Mouse (Mus musculus) layer of hippocampus, postnatal 14 days (tissue): ENCODE measurements around the gene Gars. TPM values are rescaled to one million over a fixed set of nuclear protein-coding genes. Genes with fewer than 3 reads are reported as not detected.

Source experiments
- DNase-seq, 2 experiments: peaks; one replicate each; pipeline ENCODE4 v3.0.0; 2021 to 2022; ENCODE audit warnings: low spot score in 2 of 2, mixed read lengths in 1 of 2
- total RNA-seq, 2 experiments: library from RNA; stranded (reverse); gene quantifications; 2 replicates each; pipeline ENCODE4 v1.2.3; 2021

The Gars gene
- total RNA-seq, 2 experiments from 2014 or later, result 148 to 151 TPM

- DNase-seq, result no peak
Observed at GRCm38 (mm10) chr6:55027642-55028041, 10.2 kb upstream of the Gars start.

- no peak for DNase-seq
Observed at GRCm38 (mm10) chr6:55036731-55037130, 1.1 kb upstream of the Gars start.

- no peak for DNase-seq
Observed at GRCm38 (mm10) chr6:55038671-55039445, 1.1 kb downstream of the Gars start.

- no peak for DNase-seq
Observed at GRCm38 (mm10) chr6:55039446-55039783, 1.6 kb downstream of the Gars start.

- no peak for DNase-seq
Observed at GRCm38 (mm10) chr6:55040031-55040430, 2.2 kb downstream of the Gars start.

GRCm38 (mm10) chr6:55043206-55043605, 5.4 kb downstream of the Gars start:
- DNase-seq, result no peak

- no peak for DNase-seq
Observed at GRCm38 (mm10) chr6:55044542-55044941, 6.7 kb downstream of the Gars start.

- no peak for DNase-seq
Observed at GRCm38 (mm10) chr6:55045326-55045725, 7.5 kb downstream of the Gars start.

- no peak for DNase-seq
Observed at GRCm38 (mm10) chr6:55049186-55049585, 11.4 kb downstream of the Gars start.

GRCm38 (mm10) chr6:55054491-55054890, 16.7 kb downstream of the Gars start:
- DNase-seq, result no peak

- DNase-seq, result no peak
Observed at GRCm38 (mm10) chr6:55057427-55057826, 19.6 kb downstream of the Gars start.

GRCm38 (mm10) chr6:55060241-55060825, 22.5 kb downstream of the Gars start:
- no peak for DNase-seq

- DNase-seq, result no peak
Observed at GRCm38 (mm10) chr6:55061328-55061727, 23.5 kb downstream of the Gars start.

GRCm38 (mm10) chr6:55062200-55062599, 24.4 kb downstream of the Gars start:
- DNase-seq, result peak in 1 of 2 experiments; percentile 59

- DNase-seq, result no peak
Observed at GRCm38 (mm10) chr6:55063793-55064476, 26.1 kb downstream of the Gars start.

- no peak for DNase-seq
Observed at GRCm38 (mm10) chr6:55064477-55064827, 26.6 kb downstream of the Gars start.

GRCm38 (mm10) chr6:55065903-55066302, 28.1 kb downstream of the Gars start:
- no peak for DNase-seq

GRCm38 (mm10) chr6:55076561-55077255, 38.9 kb downstream of the Gars start:
- peak in 1 of 2 experiments; percentile 22 for DNase-seq

- DNase-seq, result no peak
Observed at GRCm38 (mm10) chr6:55081379-55081778, 43.6 kb downstream of the Gars start.

- no peak for DNase-seq
Observed at GRCm38 (mm10) chr6:55082261-55083051, 44.6 kb downstream of the Gars start.

GRCm38 (mm10) chr6:55087355-55087754, 49.5 kb downstream of the Gars start:
- DNase-seq, result no peak
